Comparison of ENCODE assay signal across 15 mouse cellular contexts in the genomic region with DNA sequence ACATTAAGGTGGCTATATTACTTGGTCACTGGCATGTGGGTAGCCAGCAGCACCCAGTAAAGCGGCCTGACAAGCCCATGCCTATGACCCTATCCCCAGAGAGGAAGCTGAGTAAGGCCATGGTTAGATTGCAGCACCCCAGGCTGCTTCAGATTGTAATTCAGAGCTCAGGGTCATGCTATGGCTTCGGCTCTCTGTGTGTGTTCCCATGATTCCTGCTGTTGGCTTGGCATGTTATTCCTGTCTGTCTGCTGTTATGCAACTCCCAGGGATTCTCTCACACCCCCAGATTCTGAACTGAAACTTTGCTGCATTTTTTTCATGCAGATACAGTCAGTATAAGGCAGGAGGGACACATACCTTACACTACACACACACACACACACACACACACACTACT.
DNase-seq lines count a peak whose midpoint lies in the region.
"Had no signal": no experiment of that assay in that cellular context is flagged by ENCODE, and none has a peak within 500 bp of the region (broad histone marks: within the 10 kb centered on the region; RNA-seq: fewer than 3 reads in every experiment).

No protein-coding gene starts in this region.

- peak; percentile 4 for DNase-seq in layer of hippocampus, adult 11-12 months (ENCODE audit: low spot score)
- no peak for DNase-seq in layer of hippocampus, adult 9-11 months
- DNase-seq in adipocyte (ENCODE audit: low spot score), result peak; percentile 16
- DNase-seq in brain, adult 2 months (ENCODE audit: low read depth, low spot score), result peak; percentile 47
- no peak for DNase-seq in kidney, adult 18-20 months
- no peak for DNase-seq in kidney, postnatal 10 days
- DNase-seq: adrenal gland, adult 8-10 months; adrenal gland, postnatal 25 days; cerebellum, adult 18-20 months; cerebellum, adult 9-10 months; cerebellum, postnatal 14 days; gastrocnemius, adult 2 months; gastrocnemius, postnatal 14 days; heart, postnatal 10 days; heart, postnatal 36 days had no signal

Comparison
In these comparisons a context has a peak if more than half of its experiments do, and no peak if none do; other contexts are left out.
1. DNase-seq: peak in layer of hippocampus, adult 11-12 months (single experiment), adipocyte (single experiment) and brain, adult 2 months (single experiment); none in layer of hippocampus, adult 9-11 months (single experiment), kidney, adult 18-20 months (single experiment) and kidney, postnatal 10 days (single experiment).